Mouse (Mus musculus): Measurements from ENCODE around the gene Nmt1. TPM values are rescaled to one million over a fixed set of nuclear protein-coding genes. Genes with fewer than 3 reads are reported as not detected.
A peak's percentile ranks its signal among the peaks of the same experiment; 100 is the strongest.

Nmt1 gene
- polyA plus RNA-seq, 1 experiment from 2014 or later = 63.6 TPM

DNA sequence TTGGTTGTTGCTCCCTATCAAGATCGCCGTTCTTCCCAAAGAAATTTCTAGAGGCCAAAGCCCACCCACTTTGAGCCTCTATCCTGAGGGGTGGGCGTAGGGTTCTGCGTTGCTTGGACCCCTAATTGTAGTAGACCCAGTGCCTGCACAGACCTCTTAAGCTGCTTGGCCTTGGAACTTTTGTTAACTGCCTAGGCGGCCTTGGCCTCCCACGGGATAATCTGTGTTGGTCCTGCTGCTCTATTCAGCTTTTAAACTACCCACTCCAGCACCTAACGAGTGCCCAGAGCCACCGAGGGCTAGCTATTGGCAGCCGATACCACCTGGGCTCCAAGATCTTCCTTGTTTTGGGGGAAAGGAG lies 84.5 kb downstream of the Nmt1 start:
- Histone ChIP-seq H3K27me3 (ENCODE audit: control insufficient read depth, insufficient read depth, low read length) (no peaks in the 10 kb centered on the region), H3K4me3 (ENCODE audit: low read length) (peak overlapping the region; percentile 38; the same call in 1 of the 2 replicates), H3K9ac (ENCODE audit: low read depth, low read length) (peak overlapping the region; percentile 56; the same call in 1 of the 2 replicates), H3K4me2 (replicated peaks; ENCODE audit: low read depth, low read length) (peak overlapping the region; percentile 68), H3K9me3 (ENCODE audit: control insufficient read depth, low read length) (no peaks in the 10 kb centered on the region), H3K36me3 (ENCODE audit: control insufficient read depth, insufficient read depth, low read length) (no peaks in the 10 kb centered on the region), H3K4me1 (ENCODE audit: control insufficient read depth, insufficient read depth, low read length) (peaks cover 16% of the 10 kb centered on the region), H3K27ac (ENCODE audit: low read depth, low read length) (0 out of 2 replicates have a peak overlapping the region, but pooled peaks have one; percentile 18)
- WGBS = 24% methylated on average over 9 of the region's 9 CpGs
- ATAC-seq (ENCODE audit: low FRiP score, low TSS enrichment) = no peak

GRCm38 (mm10) chr11:103113005-103113404 lies 85.0 kb downstream of the Nmt1 start:
- Histone ChIP-seq H3K9ac (ENCODE audit: low read depth, low read length) (no peak overlapping the region), H3K27ac (ENCODE audit: low read depth, low read length) (no peak overlapping the region), H3K4me1 (ENCODE audit: control insufficient read depth, insufficient read depth, low read length) (peaks cover 16% of the 10 kb centered on the region), H3K27me3 (ENCODE audit: control insufficient read depth, insufficient read depth, low read length) (no peaks in the 10 kb centered on the region), H3K4me2 (replicated peaks; ENCODE audit: low read depth, low read length) (no peak overlapping the region), H3K4me3 (ENCODE audit: low read length) (no peak overlapping the region), H3K36me3 (ENCODE audit: control insufficient read depth, insufficient read depth, low read length) (no peaks in the 10 kb centered on the region), H3K9me3 (ENCODE audit: control insufficient read depth, low read length) (no peaks in the 10 kb centered on the region)
- 41% methylated on average over 12 of the region's 12 CpGs for WGBS
- no peak for ATAC-seq (ENCODE audit: low FRiP score, low TSS enrichment)

DNA sequence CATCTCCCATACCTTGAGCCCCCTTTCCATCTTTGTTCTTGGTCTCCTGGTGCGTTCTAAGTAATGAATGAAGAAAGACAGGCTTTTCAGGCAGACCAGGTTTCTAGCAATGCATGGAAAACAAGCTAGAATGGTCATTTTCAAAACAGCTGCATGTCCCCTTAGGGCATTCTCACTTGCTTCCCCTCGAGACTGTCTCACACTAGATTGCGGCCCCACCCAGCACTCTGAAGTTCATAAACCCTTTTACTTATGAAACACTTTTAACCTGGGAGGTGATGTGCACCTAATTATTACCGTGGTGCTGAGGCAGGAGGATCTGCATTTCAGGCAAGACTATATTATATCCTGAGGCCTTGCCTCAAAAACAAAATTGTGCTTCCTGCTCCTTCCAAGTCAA lies 85.8 kb downstream of the Nmt1 start:
- Histone ChIP-seq H3K4me3 (ENCODE audit: low read length) (no peak overlapping the region), H3K36me3 (ENCODE audit: control insufficient read depth, insufficient read depth, low read length) (no peaks in the 10 kb centered on the region), H3K4me1 (ENCODE audit: control insufficient read depth, insufficient read depth, low read length) (peaks cover 18% of the 10 kb centered on the region), H3K27ac (ENCODE audit: low read depth, low read length) (no peak overlapping the region), H3K4me2 (replicated peaks; ENCODE audit: low read depth, low read length) (no peak overlapping the region), H3K9ac (ENCODE audit: low read depth, low read length) (no peak overlapping the region), H3K27me3 (ENCODE audit: control insufficient read depth, insufficient read depth, low read length) (no peaks in the 10 kb centered on the region), H3K9me3 (ENCODE audit: control insufficient read depth, low read length) (no peaks in the 10 kb centered on the region)
- ATAC-seq (ENCODE audit: low FRiP score, low TSS enrichment) = no peak
- WGBS = 77% methylated on average over 4 of the region's 4 CpGs

- Histone ChIP-seq H3K27ac (ENCODE audit: low read depth, low read length) (peak overlapping the region; percentile 86), H3K4me1 (ENCODE audit: control insufficient read depth, insufficient read depth, low read length) (peaks cover 21% of the 10 kb centered on the region), H3K36me3 (ENCODE audit: control insufficient read depth, insufficient read depth, low read length) (no peaks in the 10 kb centered on the region), H3K4me3 (ENCODE audit: low read length) (peak overlapping the region; percentile 70), H3K9ac (ENCODE audit: low read depth, low read length) (peak overlapping the region; percentile 85), H3K4me2 (replicated peaks; ENCODE audit: low read depth, low read length) (peak overlapping the region; percentile 61), H3K27me3 (ENCODE audit: control insufficient read depth, insufficient read depth, low read length) (no peaks in the 10 kb centered on the region), H3K9me3 (ENCODE audit: control insufficient read depth, low read length) (no peaks in the 10 kb centered on the region)
- 88% methylated on average over 11 of the region's 11 CpGs for WGBS
- no peak for ATAC-seq (ENCODE audit: low FRiP score, low TSS enrichment)
Measured at GRCm38 (mm10) chr11:103114270-103114943, 86.4 kb downstream of the Nmt1 start.

DNA sequence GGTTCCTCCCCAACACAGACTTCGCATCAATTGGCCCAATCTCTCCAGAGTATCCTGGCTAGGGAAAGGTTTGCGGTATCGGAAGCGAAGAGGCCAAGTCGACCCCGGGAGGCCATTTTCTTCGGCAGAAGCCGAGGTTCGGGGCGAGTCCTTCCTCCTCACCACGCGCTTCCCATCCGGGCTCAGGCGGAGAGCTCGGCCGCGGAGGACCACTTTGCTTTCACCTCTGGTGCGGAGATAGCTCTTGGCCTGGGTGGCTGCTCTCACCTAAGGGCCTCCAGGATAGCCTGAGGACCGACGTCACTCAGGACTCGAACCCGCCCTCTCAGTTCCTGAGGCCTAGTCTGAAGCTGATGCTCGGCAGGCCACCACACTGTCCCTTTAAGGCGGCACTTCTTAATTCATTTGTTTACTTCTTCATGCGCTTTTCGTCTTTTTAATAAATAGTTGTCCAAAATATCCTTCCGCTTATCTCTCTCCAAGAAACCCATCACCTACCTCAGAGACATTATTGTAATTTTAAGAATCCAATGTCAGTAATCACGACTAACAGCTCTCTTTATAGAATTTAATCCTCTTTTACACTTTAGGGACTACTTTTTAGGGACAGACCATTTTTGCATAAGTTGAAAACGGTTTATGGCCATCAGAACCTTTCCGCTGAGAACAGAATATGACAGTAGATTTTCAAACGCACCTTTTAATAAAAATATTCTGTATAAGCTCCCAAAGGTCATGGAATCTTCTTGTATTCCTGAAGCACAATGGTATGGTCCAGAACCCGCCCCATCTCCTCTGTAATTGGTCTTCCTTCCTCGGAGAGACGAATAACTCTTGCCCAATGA lies 87.4 kb downstream of the Nmt1 start:
- Histone ChIP-seq H3K4me1 (ENCODE audit: control insufficient read depth, insufficient read depth, low read length) (peaks cover 21% of the 10 kb centered on the region), H3K27me3 (ENCODE audit: control insufficient read depth, insufficient read depth, low read length) (no peaks in the 10 kb centered on the region), H3K36me3 (ENCODE audit: control insufficient read depth, insufficient read depth, low read length) (no peaks in the 10 kb centered on the region), H3K4me3 (ENCODE audit: low read length) (peak overlapping the region; percentile 70), H3K9ac (ENCODE audit: low read depth, low read length) (peak overlapping the region; percentile 85), H3K4me2 (replicated peaks; ENCODE audit: low read depth, low read length) (peak overlapping the region; percentile 61), H3K9me3 (ENCODE audit: control insufficient read depth, low read length) (no peaks in the 10 kb centered on the region), H3K27ac (ENCODE audit: low read depth, low read length) (peak overlapping the region; percentile 86)
- peak; percentile 70 for ATAC-seq (ENCODE audit: low FRiP score, low TSS enrichment)
- under 1% methylated on average over 34 of the region's 34 CpGs for WGBS

- H3K9ac ChIP-seq (ENCODE audit: low read depth, low read length) = peak within 1 kb of the TSS; percentile 85
- peak within 1 kb of the TSS; percentile 70 for H3K4me3 ChIP-seq (ENCODE audit: low read length)
- H3K36me3 ChIP-seq (ENCODE audit: control insufficient read depth, insufficient read depth, low read length) = no peaks in the 10 kb centered on the region
- peaks cover 19% of the 10 kb centered on the region for H3K4me1 ChIP-seq (ENCODE audit: control insufficient read depth, insufficient read depth, low read length)
- H3K4me2 ChIP-seq (replicated peaks; ENCODE audit: low read depth, low read length) = peak within 1 kb of the TSS; percentile 82
- ATAC-seq (ENCODE audit: low FRiP score, low TSS enrichment) = peak; percentile 94
- H3K27me3 ChIP-seq (ENCODE audit: control insufficient read depth, insufficient read depth, low read length) = no peaks in the 10 kb centered on the region
- WGBS = under 1% methylated on average over 53 of the region's 53 CpGs
- H3K9me3 ChIP-seq (ENCODE audit: control insufficient read depth, low read length) = no peaks in the 10 kb centered on the region
- peak within 1 kb of the TSS; percentile 86 for H3K27ac ChIP-seq (ENCODE audit: low read depth, low read length)
Measured at GRCm38 (mm10) chr11:103116008-103116818, 88.2 kb downstream of the Nmt1 start, which contains the start of gene Hexim1. TSS of gene Hexim1 (plus strand) at chr11:103116231.

- H3K9me3 ChIP-seq (ENCODE audit: control insufficient read depth, low read length) = no peaks in the 10 kb centered on the region
- WGBS = under 1% methylated on average over 35 of the region's 35 CpGs
- H3K27ac ChIP-seq (ENCODE audit: low read depth, low read length) = peak overlapping the region; percentile 63; the same call in 1 of the 2 replicates
- no peaks in the 10 kb centered on the region for H3K36me3 ChIP-seq (ENCODE audit: control insufficient read depth, insufficient read depth, low read length)
- peak overlapping the region; percentile 74 for H3K9ac ChIP-seq (ENCODE audit: low read depth, low read length)
- peak overlapping the region; percentile 70 for H3K4me3 ChIP-seq (ENCODE audit: low read length)
- H3K27me3 ChIP-seq (ENCODE audit: control insufficient read depth, insufficient read depth, low read length) = no peaks in the 10 kb centered on the region
- ATAC-seq (ENCODE audit: low FRiP score, low TSS enrichment) = peak; percentile 30
- H3K4me2 ChIP-seq (replicated peaks; ENCODE audit: low read depth, low read length) = peak overlapping the region; percentile 82
- H3K4me1 ChIP-seq (ENCODE audit: control insufficient read depth, insufficient read depth, low read length) = peaks cover 13% of the 10 kb centered on the region
Measured at GRCm38 (mm10) chr11:103116959-103117590, 89.1 kb downstream of the Nmt1 start.

DNA sequence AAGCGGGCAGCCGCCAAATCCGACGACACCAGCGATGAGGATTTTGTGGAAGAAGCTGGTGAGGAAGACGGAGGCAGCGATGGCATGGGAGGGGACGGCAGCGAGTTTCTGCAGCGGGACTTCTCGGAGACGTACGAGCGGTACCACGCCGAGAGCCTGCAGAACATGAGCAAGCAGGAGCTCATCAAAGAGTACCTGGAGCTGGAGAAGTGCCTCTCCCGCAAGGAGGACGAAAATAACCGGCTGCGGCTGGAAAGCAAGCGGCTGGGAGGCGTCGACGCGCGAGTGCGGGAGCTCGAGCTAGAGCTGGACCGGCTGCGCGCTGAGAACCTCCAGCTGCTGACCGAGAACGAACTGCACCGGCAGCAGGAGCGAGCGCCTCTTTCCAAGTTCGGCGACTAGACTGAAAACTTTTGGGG lies 89.6 kb downstream of the Nmt1 start:
- no peak for ATAC-seq (ENCODE audit: low FRiP score, low TSS enrichment)
- Histone ChIP-seq H3K9me3 (ENCODE audit: control insufficient read depth, low read length) (no peaks in the 10 kb centered on the region), H3K9ac (ENCODE audit: low read depth, low read length) (peak overlapping the region; percentile 74), H3K4me3 (ENCODE audit: low read length) (peak overlapping the region; percentile 70), H3K36me3 (ENCODE audit: control insufficient read depth, insufficient read depth, low read length) (no peaks in the 10 kb centered on the region), H3K4me1 (ENCODE audit: control insufficient read depth, insufficient read depth, low read length) (peaks cover 10% of the 10 kb centered on the region), H3K27ac (ENCODE audit: low read depth, low read length) (peak overlapping the region; percentile 63; the same call in 1 of the 2 replicates), H3K4me2 (replicated peaks; ENCODE audit: low read depth, low read length) (peak overlapping the region; percentile 82), H3K27me3 (ENCODE audit: control insufficient read depth, insufficient read depth, low read length) (no peaks in the 10 kb centered on the region)
- under 1% methylated on average over 38 of the region's 38 CpGs for WGBS

All from kidney, embryonic 14.5 days (tissue).